Mouse (Mus musculus) brown adipose tissue, adult 24 weeks (tissue): ENCODE measurements around the gene Slc30a7. TPM values are rescaled to one million over a fixed set of nuclear protein-coding genes. Genes with fewer than 3 reads are reported as not detected.

Source experiments
- H3K27ac ChIP-seq: fragments of 200-500 bp; replicated peaks from 2 replicates; pipeline ENCODE4 v1.5.1; 2012; ENCODE audit warnings: low read depth, mild to moderate bottlenecking, low read length
- H3K4me1 ChIP-seq: fragments of 200-500 bp; 2 replicates; pipeline ENCODE4 v1.6.1; 2012; ENCODE audit warnings: low read length, mixed read lengths; ENCODE audit not compliant: control insufficient read depth, insufficient read depth, insufficient read length
- H3K4me3 ChIP-seq: fragments of 200-500 bp; 2 replicates; pipeline ENCODE4 v1.5.1; 2012; ENCODE audit warnings: low read depth, mild to moderate bottlenecking, low read length, moderate library complexity; ENCODE audit not compliant: insufficient read depth
- polyA plus RNA-seq: library from polyadenylated mRNA; stranded (reverse); fragments of >200 nt; gene quantifications from 2 replicates; pipeline ENCODE4 v1.2.4, GENCODE M21; 2012; ENCODE audit not compliant: missing spikeins, insufficient read depth, insufficient read length

Gene Slc30a7
- 2.1 and 8.8 TPM in 2 replicates for polyA plus RNA-seq

GRCm38 (mm10) chr3:116006978-116007940, at the start of gene Slc30a7, which contains the start of gene Extl2:
Slc30a7 (minus strand) TSS chr3:116007406.
Extl2 (plus strand) TSS chr3:116007462.
- Histone ChIP-seq H3K4me1 (no peaks in the 10 kb centered on the region), H3K27ac (peak within 1 kb of the TSS; percentile 65), H3K4me3 (peak within 1 kb of the TSS; percentile 85)

GRCm38 (mm10) chr3:116047034-116047433, 39.8 kb upstream of the Slc30a7 start:
- H3K4me3 ChIP-seq, result no peak overlapping the region
- no peak overlapping the region for H3K27ac ChIP-seq
- H3K4me1 ChIP-seq, result no peaks in the 10 kb centered on the region

- no peak overlapping the region for H3K4me3 ChIP-seq
- no peaks in the 10 kb centered on the region for H3K4me1 ChIP-seq
- H3K27ac ChIP-seq, result no peak overlapping the region
These were observed 38.8 kb upstream of the Slc30a7 start for GRCm38 (mm10) chr3:116046000-116046399.

- Histone ChIP-seq H3K4me3 (no peak overlapping the region), H3K4me1 (no peaks in the 10 kb centered on the region), H3K27ac (no peak overlapping the region)
These were observed 33.6 kb upstream of the Slc30a7 start for GRCm38 (mm10) chr3:116040776-116041175.

GRCm38 (mm10) chr3:116033871-116034222, 26.6 kb upstream of the Slc30a7 start:
- no peak overlapping the region for H3K27ac ChIP-seq
- H3K4me3 ChIP-seq, result no peak overlapping the region
- H3K4me1 ChIP-seq, result no peaks in the 10 kb centered on the region

- no peak overlapping the region for H3K27ac ChIP-seq
- no peak overlapping the region for H3K4me3 ChIP-seq
These were observed 26.1 kb upstream of the Slc30a7 start for GRCm38 (mm10) chr3:116033218-116033870.

GRCm38 (mm10) chr3:116030152-116030788, 23.1 kb upstream of the Slc30a7 start:
- Histone ChIP-seq H3K4me1 (no peaks in the 10 kb centered on the region), H3K4me3 (no peak overlapping the region), H3K27ac (no peak overlapping the region)

More at GRCm38 (mm10) chr3:116033218-116033870, 26.1 kb upstream of the Slc30a7 start:
- H3K4me1 ChIP-seq, result no peaks in the 10 kb centered on the region

- no peak overlapping the region for H3K4me3 ChIP-seq
- no peak overlapping the region for H3K27ac ChIP-seq
- H3K4me1 ChIP-seq, result no peaks in the 10 kb centered on the region
These were observed 19.8 kb upstream of the Slc30a7 start for GRCm38 (mm10) chr3:116026996-116027395.

- H3K27ac ChIP-seq, result no peak overlapping the region
- no peak overlapping the region for H3K4me3 ChIP-seq
- no peaks in the 10 kb centered on the region for H3K4me1 ChIP-seq
These were observed 18.5 kb upstream of the Slc30a7 start for GRCm38 (mm10) chr3:116025701-116026100.

- H3K27ac ChIP-seq, result no peak overlapping the region
- no peak overlapping the region for H3K4me3 ChIP-seq
- H3K4me1 ChIP-seq, result no peaks in the 10 kb centered on the region
These were observed 17.5 kb upstream of the Slc30a7 start for GRCm38 (mm10) chr3:116024669-116025068.

GRCm38 (mm10) chr3:116024236-116024635, 17.0 kb upstream of the Slc30a7 start:
- H3K27ac ChIP-seq, result no peak overlapping the region
- H3K4me3 ChIP-seq, result no peak overlapping the region

GRCm38 (mm10) chr3:116019136-116019535, 11.9 kb upstream of the Slc30a7 start:
- no peak overlapping the region for H3K4me3 ChIP-seq
- H3K4me1 ChIP-seq, result no peaks in the 10 kb centered on the region

More at GRCm38 (mm10) chr3:116024236-116024635, 17.0 kb upstream of the Slc30a7 start:
- no peaks in the 10 kb centered on the region for H3K4me1 ChIP-seq

GRCm38 (mm10) chr3:116018606-116019005, 11.4 kb upstream of the Slc30a7 start:
- Histone ChIP-seq H3K27ac (no peak overlapping the region), H3K4me1 (no peaks in the 10 kb centered on the region), H3K4me3 (no peak overlapping the region)

More at GRCm38 (mm10) chr3:116019136-116019535, 11.9 kb upstream of the Slc30a7 start:
- no peak overlapping the region for H3K27ac ChIP-seq

GRCm38 (mm10) chr3:116016116-116016515, 8.9 kb upstream of the Slc30a7 start:
- Histone ChIP-seq H3K4me3 (no peak overlapping the region), H3K4me1 (no peaks in the 10 kb centered on the region), H3K27ac (no peak overlapping the region)

- Histone ChIP-seq H3K4me1 (no peaks in the 10 kb centered on the region), H3K4me3 (no peak overlapping the region), H3K27ac (no peak overlapping the region)
These were observed 7.7 kb upstream of the Slc30a7 start for GRCm38 (mm10) chr3:116014901-116015300.
